Mouse (Mus musculus): ENCODE data around the gene Tekt2.

GRCm38 (mm10) chr4:126288085-126288666 lies 37.3 kb downstream of the Tekt2 start:
- no peak for TF ChIP-seq GATA1 (IDR thresholded peaks at IDR 0.05; ENCODE audit: low read length)
- no peak for TF ChIP-seq TAL1 (IDR thresholded peaks at IDR 0.05; ENCODE audit: low read length)

Measured in erythroblast, embryonic 14.5 days (primary cell).